Comparison of ENCODE assay signal across 9 mouse cellular contexts in genomic region chr4:139092356-139093195, GRCm38 (mm10). TPM values are rescaled to one million over a fixed set of nuclear protein-coding genes. Genes with fewer than 3 reads are reported as not detected.
DNase-seq lines count a peak whose midpoint lies in the region; ATAC-seq and TF ChIP-seq lines count a peak whose summit lies in the region.
"Had no signal": no experiment of that assay in that cellular context is flagged by ENCODE, and none has a peak within 500 bp of the region (broad histone marks: within the 10 kb centered on the region; RNA-seq: fewer than 3 reads in every experiment).

Nbl1 (minus strand) TSS chr4:139092993.

- peak within 1 kb of the TSS; percentile 74 for H3K4me2 ChIP-seq in liver, postnatal 0 days (ENCODE audit: low read depth, low read length)

- 4% methylated on average over 48 of the region's 105 CpGs for WGBS in liver, postnatal 0 days (ENCODE audit: insufficient replicate concordance)

- no peak for TF ChIP-seq CTCF in liver, postnatal 0 days (IDR thresholded peaks at IDR 0.05; ENCODE audit: low read depth)

- H3K27me3 ChIP-seq in liver, postnatal 0 days (ENCODE audit: insufficient read depth, low read length): peaks cover 44% of the 10 kb centered on the region

- H3K4me3 ChIP-seq in liver, postnatal 0 days (ENCODE audit: low read depth, low read length): peak within 1 kb of the TSS; percentile 46

- H3K9me3 ChIP-seq in liver, postnatal 0 days (ENCODE audit: low read length): peaks cover 5% of the 10 kb centered on the region

- peak within 1 kb of the TSS; percentile 34 for H3K9ac ChIP-seq in liver, postnatal 0 days (replicated peaks)

- no peak for TF ChIP-seq EP300 in liver, postnatal 0 days (IDR thresholded peaks at IDR 0.05; ENCODE audit: low read depth)

- H3K27ac ChIP-seq in liver, postnatal 0 days (ENCODE audit: low read depth): no peak within 1 kb of the TSS
- H3K27ac ChIP-seq: macrophage had no signal

- H3K4me1 ChIP-seq in liver, postnatal 0 days (ENCODE audit: insufficient read depth): peaks cover 10% of the 10 kb centered on the region

- no peak for DNase-seq in layer of hippocampus, adult 18-20 months (ENCODE audit: low spot score in 2 of 2)
- DNase-seq in layer of hippocampus, adult 9-11 months: no peak
- DNase-seq in embryo, embryonic 11 days: peak; percentile 59
- peak; percentile 47 to 58 for DNase-seq in heart, adult 9 months (ENCODE audit: low spot score in 2 of 2)
- DNase-seq in kidney, postnatal 10 days: peak; percentile 86
- DNase-seq in liver, postnatal 0 days: no peak
- peak; percentile 78 for DNase-seq in ovary, postnatal 36 days (ENCODE audit: low spot score)

- peak; percentile 38; the same call in 1 of the 2 replicates for ATAC-seq in liver, postnatal 0 days
- ATAC-seq in inflammation-experienced regulatory T-cells, adult 6 months: no peak

- H3K36me3 ChIP-seq in liver, postnatal 0 days (replicated peaks; ENCODE audit: insufficient read depth, low read length): no peaks in the 10 kb centered on the region

RNA-seq across cellular contexts. Expression of gene Nbl1, which starts in this region (rescaled TPM):
- total RNA-seq in layer of hippocampus, adult 18-20 months (2021): 10 to 100 TPM; 80.3 to 92.2 TPM
- 3.0 and 3.1 TPM in 2 replicates for polyA plus RNA-seq in liver, postnatal 0 days (2015; fragmentation: Nextera tagmentation; extraction: Ambion mirVana)
- under 1 TPM in 2 of 3 experiments, not detected in 1; 0.60 to 0.82 TPM for polyA plus RNA-seq in inflammation-experienced regulatory T-cells, adult 6 months (2017; shearing (Covaris generic))

Comparison
In these comparisons a context has a peak if more than half of its experiments do, and no peak if none do; other contexts are left out.
1. DNase-seq: peak in embryo, embryonic 11 days (single experiment), heart, adult 9 months (2 of 2), kidney, postnatal 10 days (single experiment) and ovary, postnatal 36 days (single experiment); none in layer of hippocampus, adult 18-20 months (0 of 2), layer of hippocampus, adult 9-11 months (single experiment) and liver, postnatal 0 days (single experiment).